8 mouse cellular contexts compared by ENCODE assay signal in the genomic region with DNA sequence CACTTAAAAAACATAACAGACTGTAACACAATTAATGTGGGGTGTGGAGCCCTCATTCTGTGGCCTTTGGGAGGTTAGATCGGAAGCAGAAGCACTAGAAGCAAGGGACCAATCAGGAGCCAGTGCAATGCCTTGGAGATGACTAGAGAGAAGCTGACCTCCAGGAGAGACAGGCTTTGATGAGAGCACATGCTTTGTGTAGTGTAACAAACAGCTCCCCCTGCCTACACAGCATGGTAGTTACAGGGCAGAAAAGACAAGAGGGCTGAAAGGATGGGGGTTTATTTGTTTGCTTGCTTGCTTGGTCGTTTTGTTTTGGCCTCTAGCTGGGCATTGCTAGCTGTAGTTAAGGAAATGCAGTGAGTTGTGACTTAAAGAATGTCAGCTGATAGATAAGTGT. TPM values are rescaled to one million over a fixed set of nuclear protein-coding genes. Genes with fewer than 3 reads are reported as not detected.
A peak's percentile ranks its signal among the peaks of the same experiment; 100 is the strongest.
DNase-seq lines count a peak whose midpoint lies in the region; ATAC-seq lines count a peak whose summit lies in the region.

No protein-coding gene starts in this region.

- H3K4me2 ChIP-seq in embryonic facial prominence, embryonic 11.5 days (ENCODE audit: low read depth, low read length), result no peak overlapping the region
- H3K4me2 ChIP-seq in midbrain, embryonic 13.5 days (replicated peaks), result no peak overlapping the region

- no peak overlapping the region for H3K9ac ChIP-seq in embryonic facial prominence, embryonic 11.5 days (replicated peaks; ENCODE audit: low read length)
- H3K9ac ChIP-seq in midbrain, embryonic 13.5 days (replicated peaks), result no peak overlapping the region

- H3K4me3 ChIP-seq in embryonic facial prominence, embryonic 11.5 days (ENCODE audit: low read depth, low read length), result no peak overlapping the region
- H3K4me3 ChIP-seq in midbrain, embryonic 13.5 days (replicated peaks), result no peak overlapping the region

- DNase-seq in adrenal gland, postnatal 14 days, result peak; percentile 48
- DNase-seq in adrenal gland, adult 18-20 months (ENCODE audit: low spot score in 2 of 2), result no peak
- peak; percentile 51 to 52 for DNase-seq in right cerebral cortex, adult 2 months (ENCODE audit: low spot score in 2 of 2)
- DNase-seq in right cerebral cortex, postnatal 4 days, result no peak
- peak; percentile 55 for DNase-seq in embryonic facial prominence, embryonic 11.5 days (ENCODE audit: low spot score)
- DNase-seq in kidney, adult 8-10 months, result peak; percentile 17 to 59
- DNase-seq in c-Kit-positive CD71-positive TER-119-positive erythroid progenitor cells, embryonic 14.5 days (ENCODE audit: low spot score), result no peak

- no peaks in the 10 kb centered on the region for H3K4me1 ChIP-seq in embryonic facial prominence, embryonic 11.5 days (ENCODE audit: control insufficient read depth, insufficient read depth, low read length)
- no peaks in the 10 kb centered on the region for H3K4me1 ChIP-seq in midbrain, embryonic 13.5 days (replicated peaks)

- WGBS in embryonic facial prominence, embryonic 11.5 days, result 14% methylated on average over 2 of the region's 2 CpGs
- 2% methylated on average over 2 of the region's 2 CpGs for WGBS in midbrain, embryonic 13.5 days

- H3K27me3 ChIP-seq in embryonic facial prominence, embryonic 11.5 days (ENCODE audit: control insufficient read depth, insufficient read depth, low read length), result no peaks in the 10 kb centered on the region; the same call in 1 of the 2 replicates
- no peaks in the 10 kb centered on the region; the same call in 1 of the 2 replicates for H3K27me3 ChIP-seq in midbrain, embryonic 13.5 days

- ATAC-seq in embryonic facial prominence, embryonic 11.5 days (replicated peaks; ENCODE audit: insufficient number of reproducible peaks, low FRiP score, low TSS enrichment, low read depth), result 0 out of 2 replicates have a peak, but pooled peaks have one; percentile 52
- peak; percentile 67 for ATAC-seq in midbrain, embryonic 13.5 days

- no peaks in the 10 kb centered on the region for H3K9me3 ChIP-seq in embryonic facial prominence, embryonic 11.5 days (replicated peaks; ENCODE audit: control insufficient read depth, low read length)
- H3K9me3 ChIP-seq in midbrain, embryonic 13.5 days, result no peaks in the 10 kb centered on the region

- no peaks in the 10 kb centered on the region for H3K36me3 ChIP-seq in embryonic facial prominence, embryonic 11.5 days (replicated peaks; ENCODE audit: control insufficient read depth, insufficient read depth, low read depth, low read length)
- H3K36me3 ChIP-seq in midbrain, embryonic 13.5 days, result no peaks in the 10 kb centered on the region

- H3K27ac ChIP-seq in embryonic facial prominence, embryonic 11.5 days (replicated peaks; ENCODE audit: low read depth, low read length), result no peak overlapping the region
- H3K27ac ChIP-seq in midbrain, embryonic 13.5 days, result no peak overlapping the region

RNA-seq across cellular contexts. Expression of a gene that starts 25.3 kb away (rescaled TPM):
- total RNA-seq in adrenal gland, postnatal 14 days (2021), result 29.1 and 34.7 TPM in 2 replicates
- total RNA-seq in adrenal gland, adult 18-20 months (2021), result 10 to 100 TPM; 32.4 to 55.9 TPM
- polyA plus RNA-seq in embryonic facial prominence, embryonic 11.5 days (2014; fragmentation: Nextera tagmentation; extraction: Ambion mirVana), result 49.0 and 52.1 TPM in 2 replicates
- polyA plus RNA-seq in midbrain, embryonic 13.5 days (2015; fragmentation: Nextera tagmentation; extraction: Ambion mirVana), result 47.5 and 61.8 TPM in 2 replicates

RNA-seq across cellular contexts. Expression of a gene that starts 25.5 kb away (rescaled TPM):
- total RNA-seq in adrenal gland, postnatal 14 days (2021), result 1.7 and 1.9 TPM in 2 replicates
- 1 to 10 TPM; 1.7 to 2.1 TPM for total RNA-seq in adrenal gland, adult 18-20 months (2021)
- 0.06 and 0.14 TPM in 2 replicates for polyA plus RNA-seq in embryonic facial prominence, embryonic 11.5 days (2014; fragmentation: Nextera tagmentation; extraction: Ambion mirVana)
- polyA plus RNA-seq in midbrain, embryonic 13.5 days (2015; fragmentation: Nextera tagmentation; extraction: Ambion mirVana), result 4.4 and 4.8 TPM in 2 replicates

RNA-seq across cellular contexts. Expression of a gene that starts 50.1 kb away (rescaled TPM):
- 1.2 and 1.7 TPM in 2 replicates for total RNA-seq in adrenal gland, postnatal 14 days (2021)
- total RNA-seq in adrenal gland, adult 18-20 months (2021), result 1 to 10 TPM; 1.7 to 2.5 TPM
- 0.13 and 0.35 TPM in 2 replicates for polyA plus RNA-seq in embryonic facial prominence, embryonic 11.5 days (2014; fragmentation: Nextera tagmentation; extraction: Ambion mirVana)
- 1.3 and 1.6 TPM in 2 replicates for polyA plus RNA-seq in midbrain, embryonic 13.5 days (2015; fragmentation: Nextera tagmentation; extraction: Ambion mirVana)

Comparison
In these comparisons a context has a peak if more than half of its experiments do, and no peak if none do; other contexts are left out.
1. DNase-seq: peak in adrenal gland, postnatal 14 days (single experiment), right cerebral cortex, adult 2 months (2 of 2), embryonic facial prominence, embryonic 11.5 days (single experiment) and kidney, adult 8-10 months (2 of 2); none in adrenal gland, adult 18-20 months (0 of 2), right cerebral cortex, postnatal 4 days (single experiment) and c-Kit-positive CD71-positive TER-119-positive erythroid progenitor cells, embryonic 14.5 days (single experiment).